Mouse (Mus musculus) naive thymus-derived CD4-positive, alpha-beta T cell, adult 2 months (primary cell): ENCODE measurements around the gene Mapk3.
"Not testable (repeated sequence)": the region's sequence is repeated elsewhere in the genome, so short reads cannot be mapped to it uniquely, and the experiment has no call there.

Experiments
- DNase-seq: peaks from one replicate; pipeline ENCODE4 v3.0.0-alpha.2; 2011; ENCODE audit warnings: low read depth

Mapk3 gene

GRCm38 (mm10) chr7:126759050-126759671 is at the start of gene Mapk3:
TSS of gene Mapk3 (plus strand) at chr7:126759601.
- DNase-seq = peak; percentile 95

GRCm38 (mm10) chr7:126710266-126710665 is 49.1 kb upstream of the Mapk3 start:
- no peak for DNase-seq

GRCm38 (mm10) chr7:126711910-126712309 is 47.5 kb upstream of the Mapk3 start:
- DNase-seq = no peak

GRCm38 (mm10) chr7:126715679-126716078 is 43.7 kb upstream of the Mapk3 start:
- no peak for DNase-seq

GRCm38 (mm10) chr7:126717566-126717965 is 41.8 kb upstream of the Mapk3 start:
- no peak for DNase-seq

- peak; percentile 55 for DNase-seq
Measured at GRCm38 (mm10) chr7:126718787-126719337, 40.5 kb upstream of the Mapk3 start.

GRCm38 (mm10) chr7:126721635-126722034 is 37.8 kb upstream of the Mapk3 start:
- DNase-seq = no peak

GRCm38 (mm10) chr7:126725077-126725476 is 34.3 kb upstream of the Mapk3 start:
- DNase-seq = no peak

- no peak for DNase-seq
Measured at GRCm38 (mm10) chr7:126725667-126726066, 33.7 kb upstream of the Mapk3 start.

- DNase-seq = not testable (repeated sequence)
Measured at GRCm38 (mm10) chr7:126730256-126730789, 29.1 kb upstream of the Mapk3 start.

- DNase-seq = no peak
Measured at GRCm38 (mm10) chr7:126736122-126736521, 23.3 kb upstream of the Mapk3 start.

- DNase-seq = no peak
Measured at GRCm38 (mm10) chr7:126739551-126739950, 19.9 kb upstream of the Mapk3 start.

- DNase-seq = no peak
Measured at GRCm38 (mm10) chr7:126740132-126740735, 19.2 kb upstream of the Mapk3 start.

- DNase-seq = no peak
Measured at GRCm38 (mm10) chr7:126740977-126741376, 18.4 kb upstream of the Mapk3 start.

GRCm38 (mm10) chr7:126741452-126741851 is 17.9 kb upstream of the Mapk3 start:
- DNase-seq = no peak

- DNase-seq = no peak
Measured at GRCm38 (mm10) chr7:126741964-126742482, 17.4 kb upstream of the Mapk3 start.

- DNase-seq = no peak
Measured at GRCm38 (mm10) chr7:126746066-126746465, 13.3 kb upstream of the Mapk3 start.

- DNase-seq = no peak
Measured at GRCm38 (mm10) chr7:126746798-126747197, 12.6 kb upstream of the Mapk3 start.

GRCm38 (mm10) chr7:126748824-126749223 is 10.6 kb upstream of the Mapk3 start:
- DNase-seq = no peak

GRCm38 (mm10) chr7:126749582-126750343 is 9.6 kb upstream of the Mapk3 start:
- no peak for DNase-seq

- peak; percentile 81 for DNase-seq
Measured at GRCm38 (mm10) chr7:126754866-126755265, 4.5 kb upstream of the Mapk3 start.

- no peak for DNase-seq
Measured at GRCm38 (mm10) chr7:126758539-126758938, 862 bp upstream of the Mapk3 start.
